Mouse (Mus musculus) MEL (cell line): Measurements from ENCODE around the gene Marc2. TPM values are rescaled to one million over a fixed set of nuclear protein-coding genes. Genes with fewer than 3 reads are reported as not detected.

Source experiments
- DNase-seq: peaks from one replicate; pipeline ENCODE4 v3.0.0; 2011; ENCODE audit warnings: low read depth, low spot score
- H3K27ac ChIP-seq: 2 replicates; pipeline ENCODE4 v1.5.1; 2012; ENCODE audit warnings: low read depth, mild to moderate bottlenecking, control low read depth, low read length, moderate library complexity; ENCODE audit not compliant: control insufficient read depth
- H3K27me3 ChIP-seq, 2 experiments: fragments of 150-350 bp in 1 of 2; sonication (generic) in 1 of 2; 2 replicates each; pipeline ENCODE4 v1.6.1; 2012; ENCODE audit warnings: low read length in 2 of 2, mild to moderate bottlenecking in 2 of 2, improper control_type of control experiment in 1 of 2, moderate library complexity in 1 of 2; ENCODE audit not compliant: insufficient read depth in 2 of 2, control insufficient read depth in 1 of 2
- H3K36me3 ChIP-seq, 2 experiments: 2 replicates each; pipeline ENCODE4 v1.6.1; 2012 to 2014; ENCODE audit warnings: low read length in 2 of 2, improper control_type of control experiment in 1 of 2, inconsistent platforms in 1 of 2, mild to moderate bottlenecking in 1 of 2; ENCODE audit not compliant: insufficient read depth in 2 of 2, control insufficient read depth in 1 of 2
- H3K4me1 ChIP-seq, 2 experiments: fragments of 150-350 bp in 1 of 2; sonication (generic) in 1 of 2; 2 replicates each; pipeline ENCODE4 v1.6.1; 2012; ENCODE audit warnings: low read length in 2 of 2, improper control_type of control experiment in 1 of 2, mild to moderate bottlenecking in 1 of 2; ENCODE audit not compliant: insufficient read depth in 2 of 2, control insufficient read depth in 1 of 2
- H3K4me3 ChIP-seq, 2 experiments: fragments of 150-350 bp in 1 of 2; sonication (generic) in 1 of 2; 2 replicates each; pipeline ENCODE4 v1.5.1; 2012; ENCODE audit warnings: low read depth in 2 of 2, low read length in 2 of 2, mild to moderate bottlenecking in 2 of 2, moderate library complexity in 2 of 2, control low read depth in 1 of 2, improper control_type of control experiment in 1 of 2; ENCODE audit not compliant: control insufficient read depth in 1 of 2, insufficient read depth in 1 of 2
- H3K79me2 ChIP-seq: 2 replicates; pipeline ENCODE4 v1.6.1; 2012; ENCODE audit warnings: mild to moderate bottlenecking, low read length, moderate library complexity; ENCODE audit not compliant: control insufficient read depth, poor library complexity, insufficient read depth
- H3K9ac ChIP-seq: 2 replicates; pipeline ENCODE4 v1.6.1; 2012; ENCODE audit warnings: low read depth, mild to moderate bottlenecking, control low read depth, low read length, moderate library complexity; ENCODE audit not compliant: control insufficient read depth, poor library complexity, severe bottlenecking
- H3K9me3 ChIP-seq: fragments of 150-350 bp; sonication (generic); replicated peaks from 2 replicates; pipeline ENCODE4 v1.6.1; 2012; ENCODE audit warnings: mild to moderate bottlenecking, low read length, improper control_type of control experiment, moderate library complexity; ENCODE audit not compliant: insufficient read depth
- BHLHE40 ChIP-seq: IDR thresholded peaks from 2 replicates; pipeline ENCODE4 v1.6.1; 2012; ENCODE audit warnings: low read depth, mild to moderate bottlenecking, inconsistent platforms, low read length, improper control_type of control experiment, borderline replicate concordance
- CHD1 ChIP-seq: IDR thresholded peaks from 2 replicates; pipeline ENCODE4 v1.6.1; 2012; ENCODE audit warnings: low read depth, mild to moderate bottlenecking, inconsistent platforms, low read length, improper control_type of control experiment
- CTCF ChIP-seq, 3 experiments: IDR thresholded peaks in 2 of 3; conservative IDR thresholded peaks in 1 of 3; 2 replicates each; pipeline ENCODE4 v1.5.1; 2011 to 2012; ENCODE audit warnings: low read length in 3 of 3, low read depth in 2 of 3, mild to moderate bottlenecking in 2 of 3, improper control_type of control experiment in 1 of 3, inconsistent platforms in 1 of 3, mixed read lengths in 1 of 3, moderate library complexity in 1 of 3; ENCODE audit not compliant: control insufficient read depth in 1 of 3, insufficient read depth in 1 of 3, poor library complexity in 1 of 3, severe bottlenecking in 1 of 3
- EP300 ChIP-seq, 2 experiments: IDR thresholded peaks; 2 replicates each; pipeline ENCODE4 v1.6.1; 2011; ENCODE audit warnings: improper control_type of control experiment in 2 of 2, low read length in 2 of 2, low read depth in 1 of 2, mild to moderate bottlenecking in 1 of 2
- GATA1 ChIP-seq: IDR thresholded peaks from 2 replicates; pipeline ENCODE4 v1.6.1; 2011; ENCODE audit warnings: low read depth, low read length, improper control_type of control experiment
- JUND ChIP-seq: IDR thresholded peaks from 2 replicates; pipeline ENCODE4 v1.6.1; 2011; ENCODE audit warnings: low read depth, mild to moderate bottlenecking, improper control_type of control experiment, low read length
- KAT2A ChIP-seq: conservative IDR thresholded peaks from 2 replicates; pipeline ENCODE4 v1.6.1; 2012; ENCODE audit warnings: low read depth, low read length, improper control_type of control experiment, inconsistent platforms
- MAZ ChIP-seq: IDR thresholded peaks from 2 replicates; pipeline ENCODE4 v1.6.1; 2012; ENCODE audit warnings: low read depth, mild to moderate bottlenecking, inconsistent platforms, low read length, improper control_type of control experiment
- MEF2A ChIP-seq: IDR thresholded peaks from 2 replicates; pipeline ENCODE4 v1.6.1; 2014; ENCODE audit warnings: low read depth, mild to moderate bottlenecking, inconsistent platforms, low read length, improper control_type of control experiment; ENCODE audit not compliant: poor library complexity, insufficient replicate concordance, severe bottlenecking; ENCODE audit errors: extremely low read depth
- MYB ChIP-seq: IDR thresholded peaks from 2 replicates; pipeline ENCODE4 v1.6.1; 2011; ENCODE audit warnings: mild to moderate bottlenecking, low read depth, low read length, improper control_type of control experiment
- MYC ChIP-seq: IDR thresholded peaks from 2 replicates; pipeline ENCODE4 v1.6.1; 2011; ENCODE audit warnings: low read depth, mild to moderate bottlenecking, low read length, improper control_type of control experiment, moderate library complexity
- NELFE ChIP-seq: IDR thresholded peaks from 2 replicates; pipeline ENCODE4 v1.6.1; 2011; ENCODE audit warnings: low read depth, low read length, improper control_type of control experiment
- POLR2A ChIP-seq, 2 experiments: IDR thresholded peaks; 2 replicates each; pipeline ENCODE4 v1.6.1; 2011 to 2012; ENCODE audit warnings: low read length in 2 of 2, mild to moderate bottlenecking in 2 of 2, control low read depth in 1 of 2, improper control_type of control experiment in 1 of 2, low read depth in 1 of 2, moderate library complexity in 1 of 2; ENCODE audit not compliant: control insufficient read depth in 1 of 2, insufficient read depth in 1 of 2, poor library complexity in 1 of 2
- RAD21 ChIP-seq: IDR thresholded peaks from 2 replicates; pipeline ENCODE4 v1.6.1; 2011; ENCODE audit warnings: mild to moderate bottlenecking, low read depth, low read length, improper control_type of control experiment
- RCOR1 ChIP-seq: IDR thresholded peaks from 2 replicates; pipeline ENCODE4 v1.6.1; 2012; ENCODE audit warnings: low read depth, mild to moderate bottlenecking, inconsistent platforms, low read length, improper control_type of control experiment
- SIN3A ChIP-seq: IDR thresholded peaks from 2 replicates; pipeline ENCODE4 v1.6.1; 2012; ENCODE audit warnings: low read length, improper control_type of control experiment, inconsistent platforms
- SMC3 ChIP-seq: IDR thresholded peaks from 2 replicates; pipeline ENCODE4 v1.6.1; 2011; ENCODE audit warnings: low read depth, low read length, improper control_type of control experiment
- TAL1 ChIP-seq: IDR thresholded peaks from 2 replicates; pipeline ENCODE4 v1.6.1; 2012; ENCODE audit warnings: mild to moderate bottlenecking, inconsistent platforms, low read length, moderate library complexity, mixed read lengths
- UBTF ChIP-seq: IDR thresholded peaks from 2 replicates; pipeline ENCODE4 v1.6.1; 2012; ENCODE audit warnings: low read depth, mild to moderate bottlenecking, inconsistent platforms, low read length, improper control_type of control experiment, moderate library complexity, borderline replicate concordance; ENCODE audit not compliant: insufficient read depth
- USF1 ChIP-seq: IDR thresholded peaks from 2 replicates; pipeline ENCODE4 v1.6.1; 2014; ENCODE audit warnings: low read depth, mild to moderate bottlenecking, inconsistent platforms, low read length, improper control_type of control experiment, moderate library complexity
- ZC3H11A ChIP-seq: IDR thresholded peaks from 2 replicates; pipeline ENCODE4 v1.6.1; 2012; ENCODE audit warnings: low read depth, mild to moderate bottlenecking, inconsistent platforms, low read length, improper control_type of control experiment
- ZMIZ1 ChIP-seq: IDR thresholded peaks from 2 replicates; pipeline ENCODE4 v1.6.1; 2012; ENCODE audit warnings: low read depth, mild to moderate bottlenecking, inconsistent platforms, low read length, improper control_type of control experiment, moderate library complexity
- ZNF384 ChIP-seq: IDR thresholded peaks from 2 replicates; pipeline ENCODE4 v1.6.1; 2012; ENCODE audit warnings: low read depth, mild to moderate bottlenecking, inconsistent platforms, low read length, improper control_type of control experiment
- polyA plus RNA-seq, 2 experiments: library from polyadenylated mRNA; stranded (reverse) in 1 of 2; unstranded in 1 of 2; fragments of >175 nt in 1 of 2; fragments of >200 nt in 1 of 2; gene quantifications; 2 replicates each; pipeline versions ENCODE4 v1.2.1 to v1.2.4; 2012; ENCODE audit warnings: low replicate concordance in 2 of 2, low read depth in 1 of 2; ENCODE audit not compliant: insufficient read length in 2 of 2, insufficient read depth in 1 of 2, missing spikeins in 1 of 2
- total RNA-seq: library from RNA; depleted of rRNA; stranded (reverse); fragments of 300-350 nt; gene quantifications from 2 replicates; pipeline ENCODE4 v1.2.3, GENCODE M21; 2012

The Marc2 gene
- total and polyA plus RNA-seq, 3 experiments: 99.4 to 281 TPM; not detected in 1

DNA sequence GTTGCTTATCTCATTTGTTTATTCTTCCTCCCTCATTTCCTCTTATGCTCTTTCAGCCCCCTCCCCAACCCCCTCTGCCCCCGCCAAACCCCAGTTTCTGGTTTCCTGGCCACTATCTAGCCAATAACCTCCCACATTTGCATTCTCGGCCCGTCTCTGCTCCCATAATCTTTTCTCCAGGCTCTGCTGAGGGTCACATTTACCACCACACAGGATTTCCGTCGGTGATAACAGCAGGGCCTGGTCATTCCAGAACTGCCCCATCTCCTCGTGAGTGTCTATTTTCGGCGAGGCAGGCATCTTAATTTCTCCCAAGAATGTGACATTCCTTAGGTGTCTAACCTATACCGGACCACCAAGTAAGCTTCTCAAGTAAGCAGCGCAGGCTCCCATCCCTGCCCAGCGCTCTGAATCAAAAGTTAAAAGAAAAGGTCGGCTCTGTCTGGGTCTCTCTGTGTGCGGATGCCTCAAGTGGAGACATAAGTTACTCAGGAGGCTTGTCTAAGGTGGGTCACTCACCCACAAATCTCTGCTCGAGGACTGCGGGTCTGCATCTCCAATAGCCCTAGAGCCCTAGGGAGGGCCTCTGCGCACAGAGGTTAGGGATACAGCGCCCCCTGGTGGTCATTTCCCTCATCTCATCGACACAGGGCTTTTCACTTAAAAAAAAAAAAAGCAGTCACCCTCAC is 74.9 kb downstream of the Marc2 start:
- Histone ChIP-seq H3K4me1 (no peaks in the 10 kb centered on the region), H3K9ac (no peak overlapping the region), H3K79me2 (no peaks in the 10 kb centered on the region), H3K36me3 (no peaks in the 10 kb centered on the region), H3K27me3 (no peaks in the 10 kb centered on the region), H3K27ac (no peak overlapping the region), H3K4me3 (no peak overlapping the region), H3K9me3 (no peaks in the 10 kb centered on the region)
- DNase-seq: peak; percentile 20
- TF ChIP-seq ZC3H11A (no peak), MAZ (no peak), EP300 (IDR thresholded peaks at IDR 0.05; ENCODE audit: low read depth in 1 of 2, low read length in 2 of 2) (no peak), SMC3 (peak; percentile 44; the same call in 1 of the 2 replicates), CTCF (IDR thresholded peaks at IDR 0.05 in 2 of 3, conservative IDR thresholded peaks at IDR 0.05 in 1 of 3; ENCODE audit: control insufficient read depth in 1 of 3, insufficient read depth in 1 of 3, low read depth in 2 of 3, low read length in 3 of 3, poor library complexity in 1 of 3, severe bottlenecking in 1 of 3) (peak; percentile 48 to 71 (median 52)), MYC (no peak), MEF2A (no peak), CHD1 (no peak), NELFE (no peak), ZMIZ1 (no peak), GATA1 (no peak), RAD21 (peak; percentile 34), SIN3A (no peak), RCOR1 (no peak), ZNF384 (peak; percentile 83), KAT2A (no peak), TAL1 (no peak), POLR2A (IDR thresholded peaks at IDR 0.05; ENCODE audit: control insufficient read depth in 1 of 2, insufficient read depth in 1 of 2, low read depth in 1 of 2, low read length in 2 of 2, poor library complexity in 1 of 2) (no peak), MYB (no peak), JUND (no peak), USF1 (no peak), BHLHE40 (no peak)

DNA sequence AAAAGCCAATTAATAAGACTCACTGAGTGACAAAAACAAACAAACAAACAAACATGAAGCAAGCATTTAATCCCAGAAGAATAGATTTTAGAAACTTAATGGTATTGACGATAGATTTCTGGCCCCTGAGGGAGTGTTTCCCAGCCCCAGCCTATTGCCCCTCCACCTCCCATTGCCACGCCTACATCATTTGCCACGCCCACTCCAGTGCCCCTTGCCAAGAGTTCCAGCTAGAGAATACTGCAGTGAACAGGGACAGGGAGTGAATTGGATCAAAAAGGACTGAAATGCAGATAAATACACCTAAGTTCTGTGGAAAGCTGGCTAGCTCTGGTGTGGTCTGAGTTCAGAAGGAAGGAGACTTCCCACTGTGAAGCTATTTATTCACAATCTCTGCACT is 82.4 kb downstream of the Marc2 start:
- Histone ChIP-seq H3K27me3 (no peaks in the 10 kb centered on the region; a peak in 1 of 4 replicates), H3K36me3 (no peaks in the 10 kb centered on the region), H3K27ac (no peak overlapping the region), H3K4me3 (no peak overlapping the region), H3K79me2 (no peaks in the 10 kb centered on the region), H3K9me3 (no peaks in the 10 kb centered on the region), H3K4me1 (no peaks in the 10 kb centered on the region), H3K9ac (no peak overlapping the region)
- no peak for DNase-seq
- TF ChIP-seq MEF2A (no peak), GATA1 (no peak), UBTF (no peak)
